Mouse (Mus musculus): Measurements from ENCODE around the gene Nat8l. TPM values are rescaled to one million over a fixed set of nuclear protein-coding genes. Genes with fewer than 3 reads are reported as not detected.

The Nat8l gene
- polyA plus RNA-seq, 1 experiment from 2014 or later: 3.9 TPM

- Histone ChIP-seq H3K9ac (no peak overlapping the region), H3K9me3 (ENCODE audit: control insufficient read depth, low read length) (no peaks in the 10 kb centered on the region), H3K4me1 (replicated peaks; ENCODE audit: control insufficient read depth, insufficient read depth, low read length) (peaks cover 25% of the 10 kb centered on the region), H3K4me3 (replicated peaks; ENCODE audit: low read length) (no peak overlapping the region), H3K27ac (no peak overlapping the region), H3K27me3 (ENCODE audit: control insufficient read depth, insufficient read depth, low read length) (no peaks in the 10 kb centered on the region), H3K4me2 (replicated peaks) (no peak overlapping the region), H3K36me3 (replicated peaks; ENCODE audit: control insufficient read depth, insufficient read depth) (peaks cover 37% of the 10 kb centered on the region)
- no peak for DNase-seq (ENCODE audit: low spot score)
- no peak for ATAC-seq (ENCODE audit: low FRiP score)
- 95% methylated on average over 25 of the region's 25 CpGs for WGBS
Observed at GRCm38 (mm10) chr5:34000809-34001208, 5.0 kb downstream of the Nat8l start.

- ATAC-seq (ENCODE audit: low FRiP score) (no peak), DNase-seq (ENCODE audit: low spot score) (no peak)
- H3K9ac ChIP-seq: no peak overlapping the region
- H3K27ac ChIP-seq: no peak overlapping the region
- H3K9me3 ChIP-seq (ENCODE audit: control insufficient read depth, low read length): no peaks in the 10 kb centered on the region
- H3K36me3 ChIP-seq (replicated peaks; ENCODE audit: control insufficient read depth, insufficient read depth): peaks cover 37% of the 10 kb centered on the region
- no peaks in the 10 kb centered on the region for H3K27me3 ChIP-seq (ENCODE audit: control insufficient read depth, insufficient read depth, low read length)
- H3K4me3 ChIP-seq (replicated peaks; ENCODE audit: low read length): no peak overlapping the region
- 100% methylated on average over 1 of the region's 1 CpGs for WGBS
- H3K4me1 ChIP-seq (replicated peaks; ENCODE audit: control insufficient read depth, insufficient read depth, low read length): peaks cover 25% of the 10 kb centered on the region
- no peak overlapping the region for H3K4me2 ChIP-seq (replicated peaks)
Observed at GRCm38 (mm10) chr5:34001401-34001800, 5.6 kb downstream of the Nat8l start.

GRCm38 (mm10) chr5:34002636-34003035 lies 6.9 kb downstream of the Nat8l start:
- peaks cover 37% of the 10 kb centered on the region for H3K36me3 ChIP-seq (replicated peaks; ENCODE audit: control insufficient read depth, insufficient read depth)
- H3K27me3 ChIP-seq (ENCODE audit: control insufficient read depth, insufficient read depth, low read length): no peaks in the 10 kb centered on the region
- H3K4me3 ChIP-seq (replicated peaks; ENCODE audit: low read length): no peak overlapping the region
- DNase-seq (ENCODE audit: low spot score): no peak
- no peak overlapping the region for H3K9ac ChIP-seq
- ATAC-seq (ENCODE audit: low FRiP score): no peak
- no peak overlapping the region for H3K27ac ChIP-seq
- no peak overlapping the region for H3K4me2 ChIP-seq (replicated peaks)
- WGBS: 71% methylated on average over 4 of the region's 4 CpGs
- H3K4me1 ChIP-seq (replicated peaks; ENCODE audit: control insufficient read depth, insufficient read depth, low read length): peaks cover 22% of the 10 kb centered on the region
- no peaks in the 10 kb centered on the region for H3K9me3 ChIP-seq (ENCODE audit: control insufficient read depth, low read length)

GRCm38 (mm10) chr5:34004618-34005017 lies 8.8 kb downstream of the Nat8l start:
- H3K4me1 ChIP-seq (replicated peaks; ENCODE audit: control insufficient read depth, insufficient read depth, low read length): peaks cover 2% of the 10 kb centered on the region
- H3K27ac ChIP-seq: no peak overlapping the region
- no peaks in the 10 kb centered on the region for H3K27me3 ChIP-seq (ENCODE audit: control insufficient read depth, insufficient read depth, low read length)
- peaks cover 26% of the 10 kb centered on the region for H3K36me3 ChIP-seq (replicated peaks; ENCODE audit: control insufficient read depth, insufficient read depth)
- no peaks in the 10 kb centered on the region for H3K9me3 ChIP-seq (ENCODE audit: control insufficient read depth, low read length)
- H3K4me3 ChIP-seq (replicated peaks; ENCODE audit: low read length): no peak overlapping the region
- 86% methylated on average over 5 of the region's 5 CpGs for WGBS
- DNase-seq (ENCODE audit: low spot score): no peak
- H3K4me2 ChIP-seq (replicated peaks): no peak overlapping the region
- H3K9ac ChIP-seq: no peak overlapping the region
- ATAC-seq (ENCODE audit: low FRiP score): no peak

GRCm38 (mm10) chr5:34006832-34007231 lies 11.0 kb downstream of the Nat8l start:
- no peaks in the 10 kb centered on the region for H3K9me3 ChIP-seq (ENCODE audit: control insufficient read depth, low read length)
- H3K4me1 ChIP-seq (replicated peaks; ENCODE audit: control insufficient read depth, insufficient read depth, low read length): no peaks in the 10 kb centered on the region
- H3K9ac ChIP-seq: no peak overlapping the region
- WGBS: 85% methylated on average over 4 of the region's 4 CpGs
- H3K36me3 ChIP-seq (replicated peaks; ENCODE audit: control insufficient read depth, insufficient read depth): peaks cover 4% of the 10 kb centered on the region
- no peaks in the 10 kb centered on the region for H3K27me3 ChIP-seq (ENCODE audit: control insufficient read depth, insufficient read depth, low read length)
- H3K4me3 ChIP-seq (replicated peaks; ENCODE audit: low read length): no peak overlapping the region
- no peak overlapping the region for H3K4me2 ChIP-seq (replicated peaks)
- no peak overlapping the region for H3K27ac ChIP-seq
- ATAC-seq (ENCODE audit: low FRiP score): no peak
- DNase-seq (ENCODE audit: low spot score): no peak

GRCm38 (mm10) chr5:34007392-34007941 lies 11.7 kb downstream of the Nat8l start:
- Histone ChIP-seq H3K27me3 (ENCODE audit: control insufficient read depth, insufficient read depth, low read length) (no peaks in the 10 kb centered on the region), H3K4me3 (replicated peaks; ENCODE audit: low read length) (no peak overlapping the region), H3K36me3 (replicated peaks; ENCODE audit: control insufficient read depth, insufficient read depth) (no peaks in the 10 kb centered on the region), H3K4me1 (replicated peaks; ENCODE audit: control insufficient read depth, insufficient read depth, low read length) (no peaks in the 10 kb centered on the region), H3K9ac (no peak overlapping the region), H3K9me3 (ENCODE audit: control insufficient read depth, low read length) (no peaks in the 10 kb centered on the region), H3K4me2 (replicated peaks) (no peak overlapping the region), H3K27ac (no peak overlapping the region)
- WGBS: 90% methylated on average over 4 of the region's 4 CpGs
- ATAC-seq (ENCODE audit: low FRiP score) (no peak), DNase-seq (ENCODE audit: low spot score) (no peak)

GRCm38 (mm10) chr5:34014652-34015051 lies 18.9 kb downstream of the Nat8l start:
- H3K4me1 ChIP-seq (replicated peaks; ENCODE audit: control insufficient read depth, insufficient read depth, low read length): no peaks in the 10 kb centered on the region
- ATAC-seq (ENCODE audit: low FRiP score) (no peak), DNase-seq (ENCODE audit: low spot score) (no peak)
- no peak overlapping the region for H3K27ac ChIP-seq
- no peaks in the 10 kb centered on the region for H3K36me3 ChIP-seq (replicated peaks; ENCODE audit: control insufficient read depth, insufficient read depth)
- no peaks in the 10 kb centered on the region for H3K9me3 ChIP-seq (ENCODE audit: control insufficient read depth, low read length)
- no peak overlapping the region for H3K4me3 ChIP-seq (replicated peaks; ENCODE audit: low read length)
- WGBS: 70% methylated on average over 1 of the region's 1 CpGs
- H3K27me3 ChIP-seq (ENCODE audit: control insufficient read depth, insufficient read depth, low read length): no peaks in the 10 kb centered on the region
- H3K9ac ChIP-seq: no peak overlapping the region
- H3K4me2 ChIP-seq (replicated peaks): no peak overlapping the region

- Histone ChIP-seq H3K4me1 (replicated peaks; ENCODE audit: control insufficient read depth, insufficient read depth, low read length) (no peaks in the 10 kb centered on the region), H3K4me3 (replicated peaks; ENCODE audit: low read length) (no peak overlapping the region), H3K9me3 (ENCODE audit: control insufficient read depth, low read length) (no peaks in the 10 kb centered on the region), H3K27ac (no peak overlapping the region), H3K36me3 (replicated peaks; ENCODE audit: control insufficient read depth, insufficient read depth) (no peaks in the 10 kb centered on the region), H3K4me2 (replicated peaks) (no peak overlapping the region), H3K9ac (no peak overlapping the region), H3K27me3 (ENCODE audit: control insufficient read depth, insufficient read depth, low read length) (no peaks in the 10 kb centered on the region)
- DNase-seq (ENCODE audit: low spot score): no peak
- 88% methylated on average over 4 of the region's 4 CpGs for WGBS
- ATAC-seq (ENCODE audit: low FRiP score): no peak
Observed at GRCm38 (mm10) chr5:34018968-34019367, 23.2 kb downstream of the Nat8l start.

- DNase-seq (ENCODE audit: low spot score) (no peak), ATAC-seq (ENCODE audit: low FRiP score) (no peak)
- Histone ChIP-seq H3K4me2 (replicated peaks) (no peak overlapping the region), H3K27me3 (ENCODE audit: control insufficient read depth, insufficient read depth, low read length) (no peaks in the 10 kb centered on the region), H3K9me3 (ENCODE audit: control insufficient read depth, low read length) (no peaks in the 10 kb centered on the region), H3K27ac (no peak overlapping the region), H3K36me3 (replicated peaks; ENCODE audit: control insufficient read depth, insufficient read depth) (no peaks in the 10 kb centered on the region), H3K4me1 (replicated peaks; ENCODE audit: control insufficient read depth, insufficient read depth, low read length) (no peaks in the 10 kb centered on the region), H3K4me3 (replicated peaks; ENCODE audit: low read length) (no peak overlapping the region), H3K9ac (no peak overlapping the region)
- WGBS: 67% methylated on average over 4 of the region's 4 CpGs
Observed at GRCm38 (mm10) chr5:34030101-34030500, 34.3 kb downstream of the Nat8l start.

GRCm38 (mm10) chr5:34031022-34031421 lies 35.2 kb downstream of the Nat8l start:
- ATAC-seq (ENCODE audit: low FRiP score): no peak
- Histone ChIP-seq H3K4me2 (replicated peaks) (no peak overlapping the region), H3K27me3 (ENCODE audit: control insufficient read depth, insufficient read depth, low read length) (no peaks in the 10 kb centered on the region), H3K4me3 (replicated peaks; ENCODE audit: low read length) (no peak overlapping the region), H3K9me3 (ENCODE audit: control insufficient read depth, low read length) (no peaks in the 10 kb centered on the region), H3K4me1 (replicated peaks; ENCODE audit: control insufficient read depth, insufficient read depth, low read length) (no peaks in the 10 kb centered on the region), H3K36me3 (replicated peaks; ENCODE audit: control insufficient read depth, insufficient read depth) (no peaks in the 10 kb centered on the region), H3K9ac (no peak overlapping the region), H3K27ac (no peak overlapping the region)
- DNase-seq (ENCODE audit: low spot score): no peak
- WGBS: 62% methylated on average over 6 of the region's 6 CpGs
